Mouse (Mus musculus) hindbrain, embryonic 11.5 days (tissue): ENCODE measurements around the gene Lpcat3. TPM values are rescaled to one million over a fixed set of nuclear protein-coding genes. Genes with fewer than 3 reads are reported as not detected.

Experiments
- ATAC-seq: fragments of 200-750 bp; cut with Nextera tagmentation; 2 replicates; pipeline ENCODE4 v1.8.0; 2017; ENCODE audit warnings: mild to moderate bottlenecking, moderate TSS enrichment, moderate library complexity; ENCODE audit not compliant: low FRiP score
- DNase-seq: peaks from one replicate; pipeline ENCODE4 v3.0.0-alpha.2; 2015; ENCODE audit warnings: low spot score
- H3K27ac ChIP-seq: fragments of 300-500 bp; sonication (generic); 2 replicates; pipeline ENCODE4 v1.5.1; 2014; ENCODE audit warnings: mild to moderate bottlenecking, low read depth, low read length
- H3K27me3 ChIP-seq: fragments of 300-500 bp; sonication (generic); 2 replicates; pipeline ENCODE4 v1.6.1; 2014; ENCODE audit warnings: mild to moderate bottlenecking, low read length, moderate library complexity, mixed read lengths; ENCODE audit not compliant: control insufficient read depth, insufficient read depth
- H3K36me3 ChIP-seq: fragments of 300-500 bp; sonication (generic); 2 replicates; pipeline ENCODE4 v1.6.1; 2014; ENCODE audit warnings: mild to moderate bottlenecking, low read length, moderate library complexity, mixed read lengths; ENCODE audit not compliant: control insufficient read depth, insufficient read depth
- H3K4me1 ChIP-seq: fragments of 300-500 bp; sonication (generic); replicated peaks from 2 replicates; pipeline ENCODE4 v1.6.1; 2014; ENCODE audit warnings: low read length, mixed read lengths; ENCODE audit not compliant: control insufficient read depth, insufficient read depth
- H3K4me2 ChIP-seq: fragments of 300-500 bp; sonication (generic); replicated peaks from 2 replicates; pipeline ENCODE4 v1.6.1; 2014; ENCODE audit warnings: mild to moderate bottlenecking, low read depth, low read length
- H3K4me3 ChIP-seq: fragments of 300-500 bp; sonication (generic); 2 replicates; pipeline ENCODE4 v1.5.1; 2014; ENCODE audit warnings: low read depth, low read length
- H3K9ac ChIP-seq: fragments of 300-500 bp; sonication (generic); 2 replicates; pipeline ENCODE4 v1.6.1; 2014; ENCODE audit warnings: low read depth, low read length
- H3K9me3 ChIP-seq: fragments of 300-500 bp; sonication (generic); 2 replicates; pipeline ENCODE4 v1.6.1; 2016; ENCODE audit warnings: low read length; ENCODE audit not compliant: control insufficient read depth
- WGBS: fragments of 180-500 bp; shearing (Covaris S2); extraction: QIAGEN DNeasy Blood & Tissue Kit; methylation state at CpG from one replicate; pipeline ENCODE4 v1.1.7; 2014; 5-methylcytosine and 5-hydroxymethylcytosine counted together
- polyA plus RNA-seq: library from polyadenylated mRNA; unstranded; fragments of >200 nt; fragmentation: Nextera tagmentation; extraction: Ambion mirVana; gene quantifications from 2 replicates; pipeline ENCODE4 v1.2.1, GENCODE M21; 2014

The Lpcat3 gene
- polyA plus RNA-seq, 1 experiment from 2014 or later = 43.2 TPM

- Histone ChIP-seq H3K4me1 (no peaks in the 10 kb centered on the region), H3K9ac (no peak overlapping the region), H3K27me3 (no peaks in the 10 kb centered on the region), H3K27ac (no peak overlapping the region), H3K9me3 (no peaks in the 10 kb centered on the region), H3K4me3 (no peak overlapping the region), H3K4me2 (no peak overlapping the region), H3K36me3 (peaks cover 6% of the 10 kb centered on the region)
- WGBS = 89% methylated on average over 6 of the region's 6 CpGs
- ATAC-seq (no peak), DNase-seq (no peak)
Observed at GRCm38 (mm10) chr6:124698751-124699150, 35.9 kb downstream of the Lpcat3 start.

GRCm38 (mm10) chr6:124699366-124699765, 36.5 kb downstream of the Lpcat3 start:
- no peak overlapping the region for H3K9ac ChIP-seq
- 84% methylated on average over 4 of the region's 4 CpGs for WGBS
- H3K4me2 ChIP-seq = no peak overlapping the region
- no peaks in the 10 kb centered on the region for H3K4me1 ChIP-seq
- H3K27me3 ChIP-seq = no peaks in the 10 kb centered on the region
- DNase-seq = no peak
- H3K9me3 ChIP-seq = no peaks in the 10 kb centered on the region
- no peak for ATAC-seq
- H3K36me3 ChIP-seq = peaks cover 9% of the 10 kb centered on the region
- H3K4me3 ChIP-seq = no peak overlapping the region
- no peak overlapping the region for H3K27ac ChIP-seq

DNA sequence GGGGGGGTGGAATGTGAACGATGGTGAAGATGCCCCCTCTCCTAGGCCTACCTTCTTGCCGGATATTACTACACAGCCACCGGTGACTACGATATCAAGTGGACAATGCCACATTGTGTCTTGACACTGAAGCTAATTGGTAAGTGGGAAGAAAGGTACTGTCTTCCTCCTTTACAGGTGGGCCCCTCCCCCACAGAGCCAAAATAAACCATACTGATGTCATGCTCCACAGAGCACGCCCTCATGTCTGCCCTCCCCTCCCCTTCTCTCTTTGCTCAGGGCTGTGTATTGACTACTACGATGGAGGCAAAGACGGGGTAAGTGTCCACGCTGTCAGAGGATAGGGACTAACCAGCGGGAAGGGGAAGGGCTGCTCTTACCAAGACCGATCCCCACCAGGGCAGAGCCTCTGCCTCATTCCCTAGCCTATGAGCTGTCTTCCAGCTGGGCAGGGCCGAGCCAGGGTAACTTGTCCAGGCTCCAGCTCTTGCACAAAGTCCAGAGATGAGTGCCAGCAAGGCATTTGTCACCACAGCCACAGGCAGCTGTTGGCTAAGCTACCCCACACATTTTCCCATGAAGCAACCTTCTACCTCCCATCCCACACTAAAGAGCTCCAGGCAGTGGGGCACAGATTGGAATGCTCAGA, 37.3 kb downstream of the Lpcat3 start:
- H3K27me3 ChIP-seq = no peaks in the 10 kb centered on the region
- ATAC-seq = no peak
- no peaks in the 10 kb centered on the region for H3K9me3 ChIP-seq
- no peak overlapping the region for H3K4me3 ChIP-seq
- H3K27ac ChIP-seq = no peak overlapping the region
- H3K4me1 ChIP-seq = no peaks in the 10 kb centered on the region
- H3K4me2 ChIP-seq = no peak overlapping the region
- H3K9ac ChIP-seq = no peak overlapping the region
- no peak for DNase-seq
- 85% methylated on average over 11 of the region's 11 CpGs for WGBS
- H3K36me3 ChIP-seq = peaks cover 12% of the 10 kb centered on the region

- WGBS = 78% methylated on average over 8 of the region's 8 CpGs
- Histone ChIP-seq H3K4me3 (no peak overlapping the region), H3K27ac (no peak overlapping the region), H3K9me3 (no peaks in the 10 kb centered on the region), H3K4me2 (no peak overlapping the region), H3K4me1 (no peaks in the 10 kb centered on the region), H3K9ac (no peak overlapping the region), H3K36me3 (peaks cover 18% of the 10 kb centered on the region), H3K27me3 (no peaks in the 10 kb centered on the region)
- ATAC-seq (peak; percentile 28; the same call in 1 of the 2 replicates), DNase-seq (no peak)
Observed at GRCm38 (mm10) chr6:124701338-124701737, 38.5 kb downstream of the Lpcat3 start.

- Histone ChIP-seq H3K9me3 (no peaks in the 10 kb centered on the region), H3K9ac (no peak overlapping the region), H3K4me3 (no peak overlapping the region), H3K27me3 (no peaks in the 10 kb centered on the region), H3K4me1 (no peaks in the 10 kb centered on the region), H3K36me3 (peaks cover 18% of the 10 kb centered on the region), H3K27ac (no peak overlapping the region), H3K4me2 (no peak overlapping the region)
- 94% methylated on average over 17 of the region's 17 CpGs for WGBS
- DNase-seq (no peak), ATAC-seq (no peak; the same call in 1 of the 2 replicates)
Observed at GRCm38 (mm10) chr6:124702102-124702783, 39.4 kb downstream of the Lpcat3 start.

GRCm38 (mm10) chr6:124702784-124703103, 39.9 kb downstream of the Lpcat3 start:
- Histone ChIP-seq H3K4me1 (no peaks in the 10 kb centered on the region), H3K27me3 (no peaks in the 10 kb centered on the region), H3K27ac (no peak overlapping the region), H3K9me3 (no peaks in the 10 kb centered on the region), H3K9ac (no peak overlapping the region), H3K36me3 (peaks cover 18% of the 10 kb centered on the region), H3K4me2 (no peak overlapping the region), H3K4me3 (no peak overlapping the region)
- ATAC-seq = peak; percentile 73; the same call in 1 of the 2 replicates
- 55% methylated on average over 3 of the region's 3 CpGs for WGBS
- DNase-seq = peak; percentile 76

GRCm38 (mm10) chr6:124703789-124704188, 41.0 kb downstream of the Lpcat3 start:
- no peak overlapping the region for H3K4me3 ChIP-seq
- H3K27ac ChIP-seq = no peak overlapping the region
- no peaks in the 10 kb centered on the region for H3K9me3 ChIP-seq
- H3K27me3 ChIP-seq = no peaks in the 10 kb centered on the region
- ATAC-seq = no peak
- H3K4me2 ChIP-seq = no peak overlapping the region
- no peak for DNase-seq
- H3K9ac ChIP-seq = no peak overlapping the region
- WGBS = 87% methylated on average over 7 of the region's 7 CpGs
- H3K4me1 ChIP-seq = no peaks in the 10 kb centered on the region
- peaks cover 18% of the 10 kb centered on the region for H3K36me3 ChIP-seq

DNA sequence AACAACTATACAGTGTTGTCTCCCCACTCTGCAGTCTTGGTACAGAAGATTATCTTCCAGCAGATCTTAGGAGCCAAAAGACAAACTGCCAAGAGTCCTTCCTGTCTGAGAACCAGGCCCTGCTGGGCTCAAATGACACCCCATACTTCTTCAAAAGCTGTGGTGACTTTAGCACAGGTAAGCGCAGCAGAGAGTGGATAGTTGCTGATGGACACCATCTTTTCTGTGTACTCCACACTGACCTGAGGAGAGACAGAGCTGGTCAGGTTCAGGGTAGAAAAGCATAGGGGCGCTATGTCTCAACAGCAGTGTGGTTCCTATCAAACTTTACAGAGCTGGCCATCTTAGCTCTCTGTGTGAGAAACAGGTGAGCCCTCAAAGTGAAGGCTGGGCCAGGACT, 41.6 kb downstream of the Lpcat3 start:
- Histone ChIP-seq H3K9ac (no peak overlapping the region), H3K4me1 (0 out of 2 replicates have a peak, but pooled peaks cover 1% of the 10 kb centered on the region), H3K4me3 (no peak overlapping the region), H3K4me2 (no peak overlapping the region), H3K27ac (no peak overlapping the region), H3K27me3 (no peaks in the 10 kb centered on the region), H3K9me3 (no peaks in the 10 kb centered on the region), H3K36me3 (peaks cover 18% of the 10 kb centered on the region)
- WGBS = 96% methylated on average over 2 of the region's 2 CpGs
- ATAC-seq (no peak), DNase-seq (no peak)

GRCm38 (mm10) chr6:124706061-124706627, 43.3 kb downstream of the Lpcat3 start:
- peaks cover 5% of the 10 kb centered on the region; the same call in 1 of the 2 replicates for H3K4me1 ChIP-seq
- H3K4me3 ChIP-seq = no peak overlapping the region
- no peaks in the 10 kb centered on the region for H3K27me3 ChIP-seq
- peaks cover 18% of the 10 kb centered on the region for H3K36me3 ChIP-seq
- DNase-seq (no peak), ATAC-seq (no peak)
- no peak overlapping the region for H3K4me2 ChIP-seq
- no peak overlapping the region for H3K9ac ChIP-seq
- H3K9me3 ChIP-seq = no peaks in the 10 kb centered on the region
- no peak overlapping the region for H3K27ac ChIP-seq
- 87% methylated on average over 5 of the region's 5 CpGs for WGBS
